Mouse (Mus musculus): Measurements from ENCODE around the gene Ssxb9. TPM values are rescaled to one million over a fixed set of nuclear protein-coding genes. Genes with fewer than 3 reads are reported as not detected.

Ssxb9 gene
- polyA plus RNA-seq (2012; rRNA removed), result not detected in 2 replicates

DNA sequence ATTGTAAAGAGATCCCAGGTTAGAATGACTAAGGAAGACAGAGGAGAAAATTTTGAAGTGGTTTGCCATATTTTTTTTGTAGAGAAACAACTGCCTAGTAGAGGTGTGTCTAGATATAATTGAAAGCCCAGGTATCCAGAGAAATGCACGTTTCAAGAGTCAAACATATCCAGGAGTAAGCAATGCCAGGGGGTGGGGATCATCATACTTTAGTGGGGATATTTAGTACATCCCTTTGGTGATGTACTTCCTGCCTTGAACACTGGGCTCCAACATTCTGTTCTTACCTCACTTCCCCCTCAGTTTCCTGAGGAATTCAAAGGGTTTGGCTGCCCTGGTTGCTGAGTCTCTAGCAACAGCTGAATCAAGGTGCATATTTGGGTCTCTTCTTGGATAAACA is at the start of gene Ssxb9:
TSS of gene Ssxb9 (plus strand) at position 301 of the 400 bp plus-strand sequence.

DNA sequence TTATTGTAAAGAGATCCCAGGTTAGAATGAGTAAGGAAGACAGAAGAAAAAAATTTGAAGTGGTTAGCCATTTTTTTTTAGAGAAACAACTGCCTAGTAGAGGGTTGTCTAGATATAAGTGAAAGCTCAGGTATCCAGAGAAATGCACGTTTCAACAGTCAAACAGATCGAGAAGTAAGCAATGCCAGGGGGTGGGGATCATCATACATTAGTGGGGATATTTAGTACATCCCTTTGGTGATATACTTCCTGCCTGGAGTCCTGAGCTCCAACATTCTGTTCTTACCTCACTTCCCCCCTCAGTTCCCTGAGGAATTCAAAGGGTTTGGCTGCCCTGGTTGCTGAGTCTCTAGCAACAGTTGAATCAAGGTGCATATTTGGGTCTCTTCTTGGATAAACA is 39.7 kb upstream of the Ssxb9 start, which contains the start of gene Ssxb10:
TSS of gene Ssxb10 (plus strand) at position 301 of the 400 bp plus-strand sequence.

DNA sequence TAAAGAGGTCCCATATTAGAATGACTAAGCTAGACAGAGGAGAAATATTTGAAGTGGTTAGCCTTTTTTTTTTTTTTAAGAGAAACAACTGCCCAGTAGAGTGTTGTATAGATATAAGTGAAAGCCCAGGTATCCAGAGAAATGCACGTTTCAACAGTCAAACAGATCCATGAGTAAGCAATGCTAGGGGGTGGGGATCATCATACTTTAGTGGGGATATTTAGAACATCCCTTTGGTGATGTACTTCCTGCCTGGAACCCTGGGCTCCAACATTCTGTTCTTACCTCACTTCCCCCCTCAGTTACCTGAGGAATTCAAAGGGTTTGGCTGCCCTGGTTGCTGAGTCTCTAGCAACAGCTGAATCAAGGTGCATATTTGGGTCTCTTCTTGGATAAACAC is 46.2 kb downstream of the Ssxb9 start, which contains the start of gene Ssxb1:
TSS of gene Ssxb1 (plus strand) at position 301 of the 400 bp plus-strand sequence.

Other genes with a start within 250 kb of the Ssxb9 start
- 85.7 and 88.6 TPM in 2 replicates for gene Wdr13, start 234.1 kb upstream of the Ssxb9 start, polyA plus RNA-seq (2012; rRNA removed)
- 596 and 658 TPM in 2 replicates for gene Rbm3, start 221.1 kb upstream of the Ssxb9 start, polyA plus RNA-seq (2012; rRNA removed)
- gene Tbc1d25, start 190.8 kb upstream of the Ssxb9 start, polyA plus RNA-seq (2012; rRNA removed), result 10.1 and 13.4 TPM in 2 replicates
- gene Ebp, start 173.5 kb upstream of the Ssxb9 start, polyA plus RNA-seq (2012; rRNA removed), result 15.4 and 22.9 TPM in 2 replicates
- 18.3 and 35.3 TPM in 2 replicates for gene Porcn, start 160.5 kb upstream of the Ssxb9 start, polyA plus RNA-seq (2012; rRNA removed)
- gene Ftsj1, start 114.6 kb upstream of the Ssxb9 start, polyA plus RNA-seq (2012; rRNA removed), result 33.4 and 40.6 TPM in 2 replicates
- 7.4 and 7.7 TPM in 2 replicates for gene Slc38a5, start 95.8 kb upstream of the Ssxb9 start, polyA plus RNA-seq (2012; rRNA removed)
- not detected in 2 replicates for gene Ssxb10, start 39.6 kb upstream of the Ssxb9 start, polyA plus RNA-seq (2012; rRNA removed)
- gene Ssxb1, start 46.3 kb downstream of the Ssxb9 start, polyA plus RNA-seq (2012; rRNA removed), result not detected in 2 replicates
- gene Ssxb2, start 94.7 kb downstream of the Ssxb9 start, polyA plus RNA-seq (2012; rRNA removed), result not detected in 2 replicates
- gene Gm14459, start 158.0 kb downstream of the Ssxb9 start, polyA plus RNA-seq (2012; rRNA removed), result not detected in 2 replicates
- gene Ssxb6, start 181.3 kb downstream of the Ssxb9 start, polyA plus RNA-seq (2012; rRNA removed), result not detected in 2 replicates
- not detected in 2 replicates for gene Ssxb3, start 224.8 kb downstream of the Ssxb9 start, polyA plus RNA-seq (2012; rRNA removed)